Mouse (Mus musculus): Measurements from ENCODE around the gene Tax1bp1. TPM values are rescaled to one million over a fixed set of nuclear protein-coding genes. Genes with fewer than 3 reads are reported as not detected.
"Not testable (repeated sequence)": the region's sequence is repeated elsewhere in the genome, so short reads cannot be mapped to it uniquely, and the experiment has no call there.

Gene Tax1bp1
- polyA plus RNA-seq, 1 experiment from 2014 or later: 156 TPM

GRCm38 (mm10) chr6:52674541-52674940 lies 39.0 kb upstream of the Tax1bp1 start:
- no peaks in the 10 kb centered on the region for H3K9me3 ChIP-seq (ENCODE audit: control insufficient read depth, low read length)
- 67% methylated on average over 12 of the region's 12 CpGs for WGBS
- TF ChIP-seq EP300 (optimal IDR thresholded peaks at IDR 0.05) (no peak), CTCF (IDR thresholded peaks at IDR 0.05; ENCODE audit: low read depth) (no peak)
- no peak overlapping the region for H3K27ac ChIP-seq (replicated peaks)
- no peak overlapping the region for H3K9ac ChIP-seq (ENCODE audit: low read length)
- no peaks in the 10 kb centered on the region; the same call in 1 of the 2 replicates for H3K4me1 ChIP-seq (replicated peaks; ENCODE audit: control insufficient read depth, insufficient read depth)
- ATAC-seq (ENCODE audit: low FRiP score, low TSS enrichment): no peak
- no peaks in the 10 kb centered on the region for H3K27me3 ChIP-seq (ENCODE audit: control insufficient read depth, insufficient read depth, low read length)
- no peak overlapping the region for H3K4me3 ChIP-seq (ENCODE audit: low read depth, low read length)
- no peaks in the 10 kb centered on the region for H3K36me3 ChIP-seq (ENCODE audit: control insufficient read depth, insufficient read depth, low read length)
- H3K4me2 ChIP-seq (replicated peaks; ENCODE audit: low read depth): no peak overlapping the region
- DNase-seq (ENCODE audit: low spot score): no peak

DNA sequence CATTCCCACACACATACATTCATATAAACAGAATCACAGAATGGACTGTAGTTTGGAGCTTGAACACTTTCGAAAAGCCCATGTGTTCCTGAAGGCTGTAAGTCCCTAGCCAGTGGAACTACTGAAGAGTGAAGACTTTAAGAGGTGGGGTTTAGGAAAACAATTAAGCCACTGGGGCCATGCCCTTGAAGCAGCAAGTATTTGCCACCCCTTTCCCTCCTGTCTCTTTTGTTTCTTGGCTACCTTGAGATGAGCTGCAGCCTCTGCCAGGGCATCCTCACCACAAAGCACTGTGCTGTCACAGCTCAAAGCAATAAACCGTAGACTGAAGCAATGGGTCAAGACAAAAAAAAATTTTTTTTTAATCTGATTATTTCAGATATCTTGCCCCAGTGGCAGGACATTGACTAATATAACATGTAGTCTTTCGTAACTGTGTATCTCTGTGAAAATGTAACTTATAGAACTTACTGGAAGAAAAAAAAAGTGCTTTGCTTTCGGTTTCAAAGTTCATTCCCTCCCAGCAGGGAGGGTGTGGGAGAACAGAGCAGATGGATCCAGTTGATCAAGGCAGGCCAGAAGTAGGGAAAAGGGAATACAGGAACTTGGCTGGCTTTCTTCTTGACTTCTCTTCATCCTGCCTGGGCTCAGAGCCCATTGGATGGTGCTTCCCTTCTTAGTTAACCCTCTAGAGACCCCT lies 38.2 kb upstream of the Tax1bp1 start:
- Histone ChIP-seq H3K27me3 (ENCODE audit: control insufficient read depth, insufficient read depth, low read length) (no peaks in the 10 kb centered on the region), H3K9ac (ENCODE audit: low read length) (no peak overlapping the region), H3K4me3 (ENCODE audit: low read depth, low read length) (no peak overlapping the region), H3K27ac (replicated peaks) (peak overlapping the region; percentile 78), H3K4me2 (replicated peaks; ENCODE audit: low read depth) (peak overlapping the region; percentile 12; the same call in 1 of the 2 replicates), H3K9me3 (ENCODE audit: control insufficient read depth, low read length) (no peaks in the 10 kb centered on the region), H3K36me3 (ENCODE audit: control insufficient read depth, insufficient read depth, low read length) (no peaks in the 10 kb centered on the region), H3K4me1 (replicated peaks; ENCODE audit: control insufficient read depth, insufficient read depth) (no peaks in the 10 kb centered on the region; the same call in 1 of the 2 replicates)
- 35% methylated on average over 4 of the region's 4 CpGs for WGBS
- TF ChIP-seq EP300 (optimal IDR thresholded peaks at IDR 0.05) (no peak), CTCF (IDR thresholded peaks at IDR 0.05; ENCODE audit: low read depth) (no peak)
- DNase-seq (ENCODE audit: low spot score): peak; percentile 34
- ATAC-seq (ENCODE audit: low FRiP score, low TSS enrichment): peak; percentile 89

DNA sequence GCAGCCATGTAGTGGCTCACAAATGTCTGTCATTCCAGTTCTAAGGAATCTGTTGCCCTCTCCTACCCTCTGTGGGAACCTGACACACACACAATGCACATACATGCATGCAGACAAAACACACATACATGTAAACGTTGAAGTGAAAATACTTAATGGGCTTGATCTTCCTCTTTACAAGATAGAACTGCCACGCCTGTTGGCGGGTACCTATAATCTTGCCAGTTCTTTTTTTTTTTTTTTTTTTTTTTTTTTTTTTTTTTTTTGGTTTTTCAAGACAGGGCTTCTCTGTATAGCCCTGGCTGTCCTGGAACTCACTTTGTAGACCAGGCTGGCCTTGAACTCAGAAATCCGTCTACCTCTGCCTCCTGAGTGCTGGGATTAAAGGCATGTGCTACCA lies 36.0 kb upstream of the Tax1bp1 start:
- H3K36me3 ChIP-seq (ENCODE audit: control insufficient read depth, insufficient read depth, low read length); H3K4me2 ChIP-seq (replicated peaks; ENCODE audit: low read depth); H3K9ac ChIP-seq (ENCODE audit: low read length); H3K9me3 ChIP-seq (ENCODE audit: control insufficient read depth, low read length); H3K27ac ChIP-seq (replicated peaks); ATAC-seq (ENCODE audit: low FRiP score, low TSS enrichment); H3K4me1 ChIP-seq (replicated peaks; ENCODE audit: control insufficient read depth, insufficient read depth); DNase-seq (ENCODE audit: low spot score); H3K4me3 ChIP-seq (ENCODE audit: low read depth, low read length); H3K27me3 ChIP-seq (ENCODE audit: control insufficient read depth, insufficient read depth, low read length): not testable (repeated sequence)
- 72% methylated on average over 4 of the region's 4 CpGs for WGBS

- H3K27me3 ChIP-seq (ENCODE audit: control insufficient read depth, insufficient read depth, low read length): no peaks in the 10 kb centered on the region
- no peaks in the 10 kb centered on the region for H3K36me3 ChIP-seq (ENCODE audit: control insufficient read depth, insufficient read depth, low read length)
- no peak for ATAC-seq (ENCODE audit: low FRiP score, low TSS enrichment)
- H3K9me3 ChIP-seq (ENCODE audit: control insufficient read depth, low read length): no peaks in the 10 kb centered on the region
- H3K27ac ChIP-seq (replicated peaks): no peak overlapping the region
- no peaks in the 10 kb centered on the region; the same call in 1 of the 2 replicates for H3K4me1 ChIP-seq (replicated peaks; ENCODE audit: control insufficient read depth, insufficient read depth)
- no peak overlapping the region for H3K4me2 ChIP-seq (replicated peaks; ENCODE audit: low read depth)
- TF ChIP-seq CTCF (IDR thresholded peaks at IDR 0.05; ENCODE audit: low read depth): no peak
- no peak for TF ChIP-seq EP300 (optimal IDR thresholded peaks at IDR 0.05)
- H3K9ac ChIP-seq (ENCODE audit: low read length): no peak overlapping the region
- 67% methylated on average over 9 of the region's 9 CpGs for WGBS
- no peak overlapping the region for H3K4me3 ChIP-seq (ENCODE audit: low read depth, low read length)
- DNase-seq (ENCODE audit: low spot score): no peak
Measured at GRCm38 (mm10) chr6:52679565-52679964, 34.0 kb upstream of the Tax1bp1 start.

DNA sequence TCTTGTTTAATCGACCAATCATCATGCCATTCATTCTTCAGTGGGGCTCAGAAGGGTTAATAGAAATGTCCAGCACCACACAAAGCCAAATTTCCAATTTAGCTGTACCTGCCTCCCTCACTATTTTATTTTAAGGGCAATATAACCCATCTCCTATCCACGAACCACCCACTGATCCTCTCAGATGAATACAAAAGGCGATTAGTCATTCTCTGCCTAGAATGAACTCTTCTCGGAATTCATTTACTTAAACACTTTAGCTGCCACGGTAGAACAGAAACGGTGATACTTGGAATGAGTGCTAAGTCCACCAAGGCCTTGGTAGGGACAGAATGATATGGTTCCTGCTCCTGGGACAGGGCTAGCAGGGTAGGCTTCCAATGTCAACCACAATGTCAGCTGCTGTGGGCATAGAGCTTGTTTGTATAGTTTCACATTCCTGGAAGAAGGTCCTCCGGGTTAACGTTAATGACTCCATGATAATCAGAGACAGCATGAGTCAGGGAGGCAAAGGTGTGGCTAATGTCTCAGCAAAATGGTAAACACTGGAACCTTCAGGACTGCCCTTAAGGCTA lies 33.0 kb upstream of the Tax1bp1 start:
- no peak overlapping the region for H3K4me3 ChIP-seq (ENCODE audit: low read depth, low read length)
- H3K9me3 ChIP-seq (ENCODE audit: control insufficient read depth, low read length): no peaks in the 10 kb centered on the region
- peak; percentile 58 for DNase-seq (ENCODE audit: low spot score)
- no peaks in the 10 kb centered on the region for H3K4me1 ChIP-seq (replicated peaks; ENCODE audit: control insufficient read depth, insufficient read depth)
- no peak overlapping the region for H3K9ac ChIP-seq (ENCODE audit: low read length)
- 29% methylated on average over 8 of the region's 8 CpGs for WGBS
- no peak overlapping the region for H3K4me2 ChIP-seq (replicated peaks; ENCODE audit: low read depth)
- ATAC-seq (ENCODE audit: low FRiP score, low TSS enrichment): peak; percentile 94
- no peaks in the 10 kb centered on the region for H3K36me3 ChIP-seq (ENCODE audit: control insufficient read depth, insufficient read depth, low read length)
- no peaks in the 10 kb centered on the region for H3K27me3 ChIP-seq (ENCODE audit: control insufficient read depth, insufficient read depth, low read length)
- H3K27ac ChIP-seq (replicated peaks): no peak overlapping the region
- TF ChIP-seq EP300 (optimal IDR thresholded peaks at IDR 0.05): no peak
- no peak for TF ChIP-seq CTCF (IDR thresholded peaks at IDR 0.05; ENCODE audit: low read depth)

DNA sequence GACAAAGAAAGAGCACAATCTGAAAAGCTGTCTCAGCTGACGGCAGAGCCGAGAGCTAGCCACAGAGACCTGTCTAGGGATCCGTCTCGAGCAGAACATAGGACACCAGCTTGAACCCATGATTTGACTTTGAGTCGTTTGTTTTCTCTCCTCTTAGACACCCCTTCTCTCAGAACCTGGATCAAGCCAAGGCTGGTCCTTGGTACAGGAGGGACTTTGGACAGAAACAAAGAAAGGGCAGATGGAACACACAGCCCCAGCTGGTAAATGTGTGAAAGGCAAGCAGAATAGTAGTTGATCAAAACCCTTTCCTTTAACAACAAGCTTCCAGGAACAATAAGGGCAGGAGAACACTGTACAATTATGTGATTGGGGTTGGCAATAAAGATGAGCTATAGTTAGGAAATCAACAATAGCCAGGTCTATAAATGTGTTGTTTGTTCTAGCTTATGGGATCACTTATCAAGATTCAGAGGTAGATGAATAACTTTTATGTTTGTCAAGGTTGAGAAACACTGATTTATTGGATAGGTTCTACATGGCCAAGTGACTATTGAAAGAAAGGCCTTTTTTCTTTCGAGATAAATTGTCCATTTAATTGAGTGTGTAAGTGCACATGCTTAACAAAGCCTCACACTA lies 31.6 kb upstream of the Tax1bp1 start:
- no peak overlapping the region for H3K4me2 ChIP-seq (replicated peaks; ENCODE audit: low read depth)
- WGBS: 71% methylated on average over 6 of the region's 6 CpGs
- DNase-seq (ENCODE audit: low spot score): no peak

More for the DNA sequence above, 31.6 kb upstream of the Tax1bp1 start:
- no peak overlapping the region for H3K27ac ChIP-seq (replicated peaks)
- H3K9ac ChIP-seq (ENCODE audit: low read length): no peak overlapping the region
- H3K27me3 ChIP-seq (ENCODE audit: control insufficient read depth, insufficient read depth, low read length): no peaks in the 10 kb centered on the region
- ATAC-seq (ENCODE audit: low FRiP score, low TSS enrichment): no peak
- no peaks in the 10 kb centered on the region for H3K4me1 ChIP-seq (replicated peaks; ENCODE audit: control insufficient read depth, insufficient read depth)
- no peaks in the 10 kb centered on the region for H3K36me3 ChIP-seq (ENCODE audit: control insufficient read depth, insufficient read depth, low read length)
- no peak overlapping the region for H3K4me3 ChIP-seq (ENCODE audit: low read depth, low read length)
- H3K9me3 ChIP-seq (ENCODE audit: control insufficient read depth, low read length): no peaks in the 10 kb centered on the region
- TF ChIP-seq EP300 (optimal IDR thresholded peaks at IDR 0.05) (no peak), CTCF (IDR thresholded peaks at IDR 0.05; ENCODE audit: low read depth) (no peak)

Measured in stomach, postnatal 0 days (tissue).